Mouse (Mus musculus) ES-Bruce4 (cell line): ENCODE measurements around the gene Dll1. TPM values are rescaled to one million over a fixed set of nuclear protein-coding genes. Genes with fewer than 3 reads are reported as not detected.

Source experiments
- H3K27ac ChIP-seq: 2 replicates; pipeline ENCODE4 v1.5.1; 2012; ENCODE audit warnings: low read length, inconsistent platforms; ENCODE audit not compliant: insufficient read depth
- H3K27me3 ChIP-seq: 2 replicates; pipeline ENCODE4 v1.6.1; 2012; ENCODE audit warnings: mild to moderate bottlenecking, low read length, inconsistent platforms; ENCODE audit not compliant: control insufficient read depth, poor library complexity, insufficient read depth, severe bottlenecking
- H3K36me3 ChIP-seq: 2 replicates; pipeline ENCODE4 v1.6.1; 2012; ENCODE audit warnings: inconsistent platforms, mild to moderate bottlenecking, low read length, moderate library complexity; ENCODE audit not compliant: control insufficient read depth, poor library complexity, insufficient read depth, severe bottlenecking
- H3K4me1 ChIP-seq: one replicate; pipeline ENCODE4 v1.8.1; 2011; ENCODE audit warnings: low read length; ENCODE audit not compliant: control insufficient read depth, insufficient read depth
- H3K4me3 ChIP-seq: 2 replicates; pipeline ENCODE4 v1.5.1; 2011; ENCODE audit warnings: low read depth, mild to moderate bottlenecking, low read length
- H3K9ac ChIP-seq: 2 replicates; pipeline ENCODE4 v1.6.1; 2012; ENCODE audit warnings: low read depth, mild to moderate bottlenecking, inconsistent platforms; ENCODE audit not compliant: poor library complexity, severe bottlenecking
- H3K9me3 ChIP-seq: replicated peaks from 2 replicates; pipeline ENCODE4 v1.6.1; 2012; ENCODE audit warnings: mild to moderate bottlenecking, low read length, inconsistent platforms; ENCODE audit not compliant: control insufficient read depth, poor library complexity, insufficient read depth, severe bottlenecking
- CTCF ChIP-seq: IDR thresholded peaks from one replicate; pipeline ENCODE4 v1.8.1; 2011; ENCODE audit warnings: low read depth, low read length
- EP300 ChIP-seq: IDR thresholded peaks from 2 replicates; pipeline ENCODE4 v1.6.1; 2011; ENCODE audit warnings: low read depth, low read length; ENCODE audit not compliant: insufficient read depth
- POLR2A ChIP-seq: IDR thresholded peaks from one replicate; pipeline ENCODE4 v1.8.1; 2011; ENCODE audit warnings: low read length; ENCODE audit not compliant: insufficient read depth
- polyA plus RNA-seq: library from polyadenylated mRNA; stranded (reverse); fragments of >200 nt; gene quantifications from 2 replicates; pipeline ENCODE4 v1.2.4, GENCODE M21; 2011; ENCODE audit warnings: low read depth; ENCODE audit not compliant: missing spikeins, insufficient read depth, insufficient read length

The Dll1 gene
- polyA plus RNA-seq = 1.4 and 2.0 TPM in 2 replicates

GRCm38 (mm10) chr17:15376494-15377181, at the start of gene Dll1:
TSS of gene Dll1 (minus strand) at chr17:15376872.
- TF ChIP-seq CTCF (peak; percentile 24), POLR2A (no peak), EP300 (peak; percentile 81)

GRCm38 (mm10) chr17:15425931-15426330, 49.3 kb upstream of the Dll1 start:
- H3K36me3 ChIP-seq = no peaks in the 10 kb centered on the region
- no peaks in the 10 kb centered on the region for H3K27me3 ChIP-seq
- TF ChIP-seq POLR2A = no peak
- no peak for TF ChIP-seq CTCF
- no peak for TF ChIP-seq EP300
- H3K4me3 ChIP-seq = no peak overlapping the region
- H3K27ac ChIP-seq = no peak overlapping the region
- no peaks in the 10 kb centered on the region for H3K4me1 ChIP-seq
- no peak overlapping the region for H3K9ac ChIP-seq
- H3K9me3 ChIP-seq = no peaks in the 10 kb centered on the region

More at GRCm38 (mm10) chr17:15376494-15377181, at the start of gene Dll1:
- no peak within 1 kb of the TSS for H3K27ac ChIP-seq
- H3K4me1 ChIP-seq = peaks cover 4% of the 10 kb centered on the region
- H3K36me3 ChIP-seq = no peaks in the 10 kb centered on the region
- no peaks in the 10 kb centered on the region for H3K9me3 ChIP-seq
- H3K4me3 ChIP-seq = peak within 1 kb of the TSS; percentile 73
- H3K9ac ChIP-seq = peak within 1 kb of the TSS; percentile 65
- H3K27me3 ChIP-seq = peaks cover 23% of the 10 kb centered on the region

DNA sequence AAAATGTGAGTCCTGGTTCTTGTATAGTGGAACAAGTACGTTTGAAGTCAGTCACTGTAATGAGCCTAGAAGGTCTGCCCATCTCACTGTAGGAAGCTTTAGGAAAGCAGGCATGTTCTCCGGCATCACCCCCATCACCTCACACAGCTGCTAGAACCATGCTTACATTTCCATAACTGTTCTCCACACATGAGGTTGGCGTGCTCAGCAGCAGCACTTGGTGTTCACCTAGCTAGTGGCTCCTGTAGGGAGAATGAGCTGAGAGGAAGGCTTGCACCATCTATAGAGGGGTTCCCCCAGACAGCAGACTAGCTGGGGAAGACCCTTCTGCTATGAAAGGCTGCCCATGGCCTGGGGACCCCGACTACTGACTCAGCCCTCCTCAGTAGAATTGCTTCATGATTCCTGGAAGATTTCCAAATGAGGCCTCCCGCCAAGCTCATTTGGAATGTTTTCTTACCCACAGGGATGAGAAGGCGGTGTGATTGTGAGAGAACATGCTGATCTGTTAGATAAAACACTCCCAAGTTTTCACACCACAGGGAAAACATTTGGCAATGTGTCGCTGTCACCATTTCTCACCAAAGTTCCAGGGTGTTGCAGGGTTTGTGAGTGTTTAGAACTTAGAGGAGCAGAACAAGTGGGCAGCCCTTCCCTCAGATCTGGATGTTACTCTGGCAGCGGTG, 46.6 kb upstream of the Dll1 start:
- TF ChIP-seq EP300 = no peak
- TF ChIP-seq CTCF = no peak
- TF ChIP-seq POLR2A = no peak
- Histone ChIP-seq H3K27me3 (no peaks in the 10 kb centered on the region), H3K9me3 (no peaks in the 10 kb centered on the region), H3K4me3 (no peak overlapping the region), H3K27ac (no peak overlapping the region), H3K4me1 (no peaks in the 10 kb centered on the region), H3K36me3 (no peaks in the 10 kb centered on the region), H3K9ac (no peak overlapping the region)

GRCm38 (mm10) chr17:15422666-15423065, 46.0 kb upstream of the Dll1 start:
- Histone ChIP-seq H3K36me3 (no peaks in the 10 kb centered on the region), H3K4me3 (no peak overlapping the region), H3K9ac (no peak overlapping the region)

DNA sequence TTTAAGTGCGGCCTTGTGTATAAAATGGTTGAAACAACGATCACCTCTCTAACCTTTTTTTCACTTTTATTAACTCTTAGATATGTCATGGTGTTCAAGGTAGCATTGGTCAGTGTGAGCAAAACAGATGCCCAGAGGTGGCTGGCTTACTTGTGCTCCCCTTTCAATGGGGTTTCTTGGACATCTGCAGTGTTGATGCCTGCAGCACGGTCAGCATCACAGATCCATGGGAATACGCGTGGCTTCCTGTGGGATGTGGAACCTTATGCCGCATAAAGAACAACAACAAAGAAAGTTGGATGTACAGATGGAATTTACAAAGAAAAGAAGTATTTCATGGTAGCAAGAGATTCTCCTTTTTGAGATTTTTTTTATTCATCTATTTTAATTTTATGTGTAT, 44.8 kb upstream of the Dll1 start:
- no peaks in the 10 kb centered on the region for H3K4me1 ChIP-seq
- no peak overlapping the region for H3K9ac ChIP-seq
- H3K27me3 ChIP-seq = no peaks in the 10 kb centered on the region
- no peaks in the 10 kb centered on the region for H3K9me3 ChIP-seq
- TF ChIP-seq EP300 = no peak
- no peak for TF ChIP-seq POLR2A
- no peak for TF ChIP-seq CTCF
- H3K36me3 ChIP-seq = no peaks in the 10 kb centered on the region
- no peak overlapping the region for H3K4me3 ChIP-seq
- no peak overlapping the region for H3K27ac ChIP-seq

More at GRCm38 (mm10) chr17:15422666-15423065, 46.0 kb upstream of the Dll1 start:
- H3K27me3 ChIP-seq = no peaks in the 10 kb centered on the region
- H3K27ac ChIP-seq = no peak overlapping the region
- TF ChIP-seq EP300 = no peak
- H3K9me3 ChIP-seq = no peaks in the 10 kb centered on the region
- no peaks in the 10 kb centered on the region for H3K4me1 ChIP-seq

DNA sequence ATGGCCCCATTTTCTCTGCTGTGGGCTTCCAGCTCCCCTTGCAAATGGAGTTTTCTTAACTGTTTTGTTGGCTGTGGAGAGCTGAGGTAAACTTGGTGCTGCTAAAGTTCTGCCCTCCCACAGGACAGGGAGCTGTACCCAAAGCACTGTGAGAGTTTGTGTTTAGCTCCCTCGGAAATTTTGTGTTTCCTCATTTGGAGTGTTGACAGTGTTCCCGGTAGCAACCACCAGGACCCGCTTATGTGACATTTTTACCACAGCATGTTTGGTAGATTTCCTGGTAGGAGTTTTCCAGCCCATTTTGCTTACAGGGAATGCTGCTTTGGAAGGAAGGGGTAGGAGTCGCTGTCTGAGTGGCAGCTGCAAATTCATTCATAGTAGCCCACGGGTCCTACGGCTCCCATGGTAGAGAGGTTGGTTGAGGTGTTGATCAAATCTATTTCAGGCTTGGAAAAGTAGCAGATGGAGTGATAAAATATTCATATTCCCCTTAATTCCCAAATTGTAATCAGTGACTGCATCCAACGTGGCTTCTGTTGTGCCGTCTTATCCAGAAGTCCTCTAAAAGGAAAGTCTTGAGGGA, 43.4 kb upstream of the Dll1 start:
- no peaks in the 10 kb centered on the region for H3K4me1 ChIP-seq
- H3K9ac ChIP-seq = no peak overlapping the region
- H3K27me3 ChIP-seq = no peaks in the 10 kb centered on the region
- no peak overlapping the region for H3K27ac ChIP-seq
- H3K9me3 ChIP-seq = no peaks in the 10 kb centered on the region
- H3K36me3 ChIP-seq = no peaks in the 10 kb centered on the region
- TF ChIP-seq POLR2A (no peak), CTCF (no peak), EP300 (no peak)
- H3K4me3 ChIP-seq = no peak overlapping the region
